Comparison of ENCODE assay signal across 9 mouse cellular contexts in genomic region chr7:120844689-120845088, GRCm38 (mm10). TPM values are rescaled to one million over a fixed set of nuclear protein-coding genes. Genes with fewer than 3 reads are reported as not detected.
DNase-seq lines count a peak whose midpoint lies in the region; ATAC-seq lines count a peak whose summit lies in the region.
"Had no signal": no experiment of that assay in that cellular context is flagged by ENCODE, and none has a peak within 500 bp of the region (broad histone marks: within the 10 kb centered on the region; RNA-seq: fewer than 3 reads in every experiment).

No protein-coding gene starts in this region.

- H3K4me3 ChIP-seq in kidney, embryonic 16.5 days (ENCODE audit: low read length): peak overlapping the region; percentile 77
- H3K4me3 ChIP-seq in embryonic facial prominence, embryonic 12.5 days: peak overlapping the region; percentile 80
- peak overlapping the region; percentile 94 for H3K4me3 ChIP-seq in intestine, embryonic 16.5 days (ENCODE audit: low read length)
- no peak overlapping the region for H3K4me3 ChIP-seq in neural tube, embryonic 12.5 days

- DNase-seq in kidney, adult 9 months: no peak
- no peak for DNase-seq in right cerebral cortex, adult 2 months (ENCODE audit: low spot score in 2 of 2)
- no peak for DNase-seq in spleen, postnatal 4 days (ENCODE audit: low spot score in 2 of 2)
- DNase-seq: gastrocnemius, postnatal 25 days had no signal

- H3K4me1 ChIP-seq in kidney, embryonic 16.5 days (ENCODE audit: insufficient read depth, low read length): peaks cover 12% of the 10 kb centered on the region; the same call in 1 of the 2 replicates
- H3K4me1 ChIP-seq in embryonic facial prominence, embryonic 12.5 days: peaks cover 15% of the 10 kb centered on the region
- peaks cover 25% of the 10 kb centered on the region for H3K4me1 ChIP-seq in intestine, embryonic 16.5 days (ENCODE audit: control insufficient read depth, insufficient read depth, low read length)
- peaks cover 17% of the 10 kb centered on the region; the same call in 1 of the 2 replicates for H3K4me1 ChIP-seq in neural tube, embryonic 12.5 days

- no peaks in the 10 kb centered on the region for H3K27me3 ChIP-seq in kidney, embryonic 16.5 days (ENCODE audit: insufficient read depth, low read length)
- no peaks in the 10 kb centered on the region for H3K27me3 ChIP-seq in embryonic facial prominence, embryonic 12.5 days
- no peaks in the 10 kb centered on the region for H3K27me3 ChIP-seq in intestine, embryonic 16.5 days (replicated peaks; ENCODE audit: control insufficient read depth, insufficient read depth, low read length)
- H3K27me3 ChIP-seq in neural tube, embryonic 12.5 days (replicated peaks): no peaks in the 10 kb centered on the region; the same call in 1 of the 2 replicates

- 30% methylated on average over 9 of the region's 9 CpGs for WGBS in kidney, embryonic 16.5 days
- WGBS in embryonic facial prominence, embryonic 12.5 days: 13% methylated on average over 9 of the region's 9 CpGs
- 38% methylated on average over 9 of the region's 9 CpGs for WGBS in intestine, embryonic 16.5 days
- 6% methylated on average over 9 of the region's 9 CpGs for WGBS in neural tube, embryonic 12.5 days

- no peak for ATAC-seq in kidney, embryonic 16.5 days (ENCODE audit: low FRiP score, low TSS enrichment)
- no peak for ATAC-seq in embryonic facial prominence, embryonic 12.5 days (ENCODE audit: insufficient number of reproducible peaks, insufficient read depth, low FRiP score, low TSS enrichment)
- no peak for ATAC-seq in intestine, embryonic 16.5 days
- no peak for ATAC-seq in neural tube, embryonic 12.5 days (ENCODE audit: low FRiP score, low read depth)
- ATAC-seq in frontal cortex, adult (ENCODE audit: low TSS enrichment): no peak

- H3K27ac ChIP-seq in kidney, embryonic 16.5 days (ENCODE audit: low read length): no peak overlapping the region
- no peak overlapping the region for H3K27ac ChIP-seq in embryonic facial prominence, embryonic 12.5 days
- H3K27ac ChIP-seq in intestine, embryonic 16.5 days (ENCODE audit: low read length): no peak overlapping the region
- no peak overlapping the region for H3K27ac ChIP-seq in neural tube, embryonic 12.5 days

- no peaks in the 10 kb centered on the region for H3K9me3 ChIP-seq in kidney, embryonic 16.5 days (ENCODE audit: low read length)
- H3K9me3 ChIP-seq in embryonic facial prominence, embryonic 12.5 days: no peaks in the 10 kb centered on the region
- H3K9me3 ChIP-seq in intestine, embryonic 16.5 days (ENCODE audit: control insufficient read depth, low read length): no peaks in the 10 kb centered on the region
- no peaks in the 10 kb centered on the region for H3K9me3 ChIP-seq in neural tube, embryonic 12.5 days

- peak overlapping the region; percentile 88 for H3K4me2 ChIP-seq in kidney, embryonic 16.5 days (replicated peaks; ENCODE audit: low read depth, low read length)
- peak overlapping the region; percentile 76 for H3K4me2 ChIP-seq in embryonic facial prominence, embryonic 12.5 days (replicated peaks)
- peak overlapping the region; percentile 78 for H3K4me2 ChIP-seq in intestine, embryonic 16.5 days (ENCODE audit: low read depth, low read length)
- peak overlapping the region; percentile 83 for H3K4me2 ChIP-seq in neural tube, embryonic 12.5 days (replicated peaks)

- H3K9ac ChIP-seq in kidney, embryonic 16.5 days (replicated peaks; ENCODE audit: low read length): peak overlapping the region; percentile 96; the same call in 1 of the 2 replicates
- H3K9ac ChIP-seq in embryonic facial prominence, embryonic 12.5 days: peak overlapping the region; percentile 85
- H3K9ac ChIP-seq in intestine, embryonic 16.5 days (ENCODE audit: low read depth, low read length): peak overlapping the region; percentile 99
- peak overlapping the region; percentile 83 for H3K9ac ChIP-seq in neural tube, embryonic 12.5 days

- H3K36me3 ChIP-seq in kidney, embryonic 16.5 days (ENCODE audit: insufficient read depth, low read length): no peaks in the 10 kb centered on the region
- H3K36me3 ChIP-seq in embryonic facial prominence, embryonic 12.5 days: 0 out of 2 replicates have a peak, but pooled peaks cover 3% of the 10 kb centered on the region
- 0 out of 2 replicates have a peak, but pooled peaks cover 3% of the 10 kb centered on the region for H3K36me3 ChIP-seq in intestine, embryonic 16.5 days (ENCODE audit: control insufficient read depth, insufficient read depth, low read length)
- H3K36me3 ChIP-seq in neural tube, embryonic 12.5 days: no peaks in the 10 kb centered on the region; the same call in 1 of the 2 replicates

RNA-seq across cellular contexts. Expression of gene Eef2k, which starts 2.1 kb away (rescaled TPM):
- polyA plus RNA-seq in kidney, embryonic 16.5 days (2015; fragmentation: Nextera tagmentation; extraction: Ambion mirVana): 27.9 and 31.1 TPM in 2 replicates
- polyA plus RNA-seq in embryonic facial prominence, embryonic 12.5 days (2016; fragmentation: Nextera tagmentation; extraction: Ambion mirVana): 38.7 and 39.4 TPM in 2 replicates
- 54.1 and 59.6 TPM in 2 replicates for polyA plus RNA-seq in intestine, embryonic 16.5 days (2015; fragmentation: Nextera tagmentation; extraction: Ambion mirVana)
- polyA plus RNA-seq in neural tube, embryonic 12.5 days (2016; fragmentation: Nextera tagmentation; extraction: Ambion mirVana): 21.1 and 22.2 TPM in 2 replicates

RNA-seq across cellular contexts. Expression of gene Gm5737, which starts 32.5 kb away (rescaled TPM):
- not detected in 2 replicates for polyA plus RNA-seq in kidney, embryonic 16.5 days (2015; fragmentation: Nextera tagmentation; extraction: Ambion mirVana)
- polyA plus RNA-seq in embryonic facial prominence, embryonic 12.5 days (2016; fragmentation: Nextera tagmentation; extraction: Ambion mirVana): not detected in 2 replicates
- polyA plus RNA-seq in intestine, embryonic 16.5 days (2015; fragmentation: Nextera tagmentation; extraction: Ambion mirVana): not detected in 2 replicates
- polyA plus RNA-seq in neural tube, embryonic 12.5 days (2016; fragmentation: Nextera tagmentation; extraction: Ambion mirVana): not detected in 2 replicates
